Mouse (Mus musculus) regulatory T cell (primary cell): ENCODE measurements around the gene Adam1a.
"Not testable (repeated sequence)": the region's sequence is repeated elsewhere in the genome, so short reads cannot be mapped to it uniquely, and the experiment has no call there.

ENCODE experiments used
- in situ Hi-C: fragments of 300-600 bp; cut with MboI, MseI; formaldehyde crosslinking; loops from one replicate; pipeline ENCODE4 v1.15.1; 2025; ENCODE audit warnings: high pct_unique_total_duplicates

Gene Adam1a

DNA sequence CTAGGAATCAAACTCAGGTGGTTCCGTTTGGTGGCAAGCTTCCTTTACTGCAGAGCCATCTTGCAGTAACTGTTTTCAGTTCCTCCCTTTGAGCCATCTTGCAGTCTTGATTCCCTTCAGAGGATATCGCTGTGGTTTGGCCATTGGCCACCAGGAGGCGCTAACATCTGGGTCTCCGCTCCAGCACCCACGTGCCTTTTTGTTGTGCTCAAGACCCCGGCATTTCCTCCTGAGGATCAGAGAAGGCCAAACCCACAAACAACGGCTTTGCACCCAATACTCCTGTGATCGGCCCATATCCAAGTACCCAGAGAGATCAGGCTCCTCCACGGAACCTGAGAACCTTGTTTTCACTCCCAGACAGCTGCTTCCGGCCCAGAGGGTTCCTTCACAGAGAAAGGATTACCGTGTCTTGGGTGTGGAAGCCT, 19.2 kb upstream of the Adam1a start:
- in situ Hi-C loops = loop anchor here (5.0 kb wide), 1 partner anchor 43 kb away; no protein-coding TSS in a partner anchor

GRCm38 (mm10) chr5:121562436-121562835, 17.2 kb upstream of the Adam1a start:
- in situ Hi-C loops = loop anchor here (5.0 kb wide), 1 partner anchor 45 kb away; no protein-coding TSS in a partner anchor

DNA sequence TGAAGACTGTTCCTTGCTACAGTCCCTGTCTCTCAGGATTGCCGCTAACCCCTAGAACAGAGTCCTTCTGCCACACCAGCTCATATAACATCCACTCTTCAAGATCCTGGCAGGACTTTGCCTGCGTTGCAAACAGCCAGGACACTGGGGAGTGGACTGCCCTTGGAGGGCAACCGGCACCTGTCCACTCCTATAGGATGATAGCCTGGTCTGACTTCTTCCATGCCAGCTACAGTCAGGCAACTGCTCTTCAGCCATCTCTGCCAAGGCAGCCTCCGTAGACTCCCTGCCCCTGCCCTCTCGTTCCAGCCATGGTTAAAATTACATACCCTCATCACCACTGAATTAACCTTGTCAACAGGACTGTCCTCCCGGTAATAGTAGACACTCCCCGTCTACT, 3.9 kb upstream of the Adam1a start:
- in situ Hi-C loops = no loop called here

DNA sequence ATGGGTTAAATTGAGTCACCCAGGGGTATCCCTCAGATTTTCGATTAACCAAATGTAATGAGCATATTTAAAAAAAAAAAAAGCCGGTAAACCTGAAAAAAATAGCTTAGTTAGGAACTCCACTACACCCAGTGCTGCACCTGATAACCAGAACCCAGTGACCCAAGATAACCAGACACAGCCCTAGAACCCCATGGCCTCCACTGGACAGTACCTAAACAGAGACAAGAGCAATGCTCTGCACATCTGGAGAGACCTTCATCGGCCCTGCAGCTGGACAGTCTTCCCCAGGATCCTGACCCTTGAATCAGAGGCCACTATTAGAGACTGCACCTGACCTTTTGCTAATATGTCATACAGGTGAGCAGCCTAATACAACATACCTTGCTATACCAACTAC, 1.8 kb upstream of the Adam1a start:
- in situ Hi-C loops = no loop called here

DNA sequence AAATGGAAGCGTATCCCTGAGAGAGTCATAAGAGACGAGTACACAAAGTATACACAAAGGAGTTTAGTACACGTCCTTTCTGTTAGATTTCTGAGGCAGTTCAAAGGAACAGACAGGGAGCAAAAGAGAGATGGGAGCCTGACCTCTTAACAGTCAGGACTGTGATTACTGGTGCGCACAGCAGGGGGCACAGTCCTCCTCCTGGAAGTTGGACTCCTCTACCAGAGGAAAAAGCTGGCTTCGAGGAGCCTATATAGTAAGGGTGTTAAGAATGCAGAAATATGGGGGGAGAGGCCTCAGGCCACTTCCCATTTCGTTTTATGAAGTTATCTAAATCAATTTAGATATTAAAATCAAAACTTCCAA, 1.2 kb upstream of the Adam1a start:
- in situ Hi-C loops = no loop called here

GRCm38 (mm10) chr5:121545793-121546529, 679 bp upstream of the Adam1a start, which contains the start of gene Mapkapk5:
TSS of gene Mapkapk5 (minus strand) at chr5:121545905.
- in situ Hi-C loops = no loop called here

DNA sequence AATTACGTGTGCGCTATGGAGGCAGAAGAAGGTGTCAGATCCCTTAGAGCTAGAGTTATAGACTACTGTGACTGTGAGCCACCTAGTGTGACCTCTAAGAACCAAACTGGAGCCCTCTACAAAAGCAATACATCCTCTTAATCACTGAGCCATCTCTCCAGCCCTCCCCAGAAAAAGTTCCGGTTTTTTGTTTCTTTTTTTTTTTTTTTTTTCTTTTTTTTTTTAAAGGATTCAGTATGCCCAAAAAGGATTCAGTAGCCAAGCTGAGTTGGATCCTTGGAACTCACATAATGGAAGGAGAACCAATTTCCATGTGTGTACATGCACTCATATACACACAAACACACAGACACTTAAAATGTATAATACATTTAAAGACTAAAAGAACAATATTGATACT, 1.9 kb downstream of the Adam1a start:
- in situ Hi-C loops = no loop called here

DNA sequence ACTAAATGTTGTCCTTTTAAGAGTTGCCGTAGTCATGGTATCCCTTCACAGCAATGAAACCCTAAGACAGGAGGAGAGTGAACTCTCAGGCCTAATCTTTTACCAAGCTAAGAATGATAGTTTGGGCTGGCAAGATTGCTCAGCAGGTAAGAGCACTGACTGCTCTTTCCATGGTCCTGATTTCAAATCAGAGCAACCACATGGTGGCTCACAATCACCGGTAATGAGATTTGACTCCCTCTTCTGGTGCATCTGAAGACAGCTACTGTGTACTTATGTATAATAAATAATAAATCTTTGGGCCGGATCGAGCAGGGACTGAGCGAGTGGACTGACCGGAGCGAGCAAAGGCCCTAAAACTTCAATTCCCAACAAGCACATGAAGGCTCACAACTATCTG, 4.0 kb downstream of the Adam1a start:
- in situ Hi-C loops = no loop called here

GRCm38 (mm10) chr5:121540066-121540465, 5.2 kb downstream of the Adam1a start:
- in situ Hi-C loops = no loop called here

DNA sequence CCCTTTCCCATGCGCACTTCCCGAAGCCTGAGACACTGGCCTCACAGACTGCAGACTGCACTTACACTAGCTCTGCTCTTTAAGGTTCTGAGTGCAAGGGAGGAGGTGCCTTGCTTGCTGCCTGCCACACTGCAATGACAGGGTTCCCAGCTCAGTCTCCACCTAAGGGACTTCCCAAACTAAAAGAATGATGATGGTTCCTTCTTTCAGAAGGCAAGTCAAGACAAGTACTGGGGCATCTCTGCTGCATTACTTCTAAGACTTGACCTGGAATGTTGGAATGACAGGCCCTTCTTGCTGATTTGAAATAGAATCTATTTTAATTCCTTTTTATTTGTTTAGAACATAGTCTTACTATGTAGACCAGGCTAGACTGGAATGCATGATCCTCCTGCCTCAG, 7.7 kb downstream of the Adam1a start:
- in situ Hi-C loops = no loop called here

- in situ Hi-C loops = no loop called here
Measured at GRCm38 (mm10) chr5:121536921-121537555, 8.2 kb downstream of the Adam1a start.

- in situ Hi-C loops = no loop called here
Measured at GRCm38 (mm10) chr5:121535116-121535515, 10.2 kb downstream of the Adam1a start.

DNA sequence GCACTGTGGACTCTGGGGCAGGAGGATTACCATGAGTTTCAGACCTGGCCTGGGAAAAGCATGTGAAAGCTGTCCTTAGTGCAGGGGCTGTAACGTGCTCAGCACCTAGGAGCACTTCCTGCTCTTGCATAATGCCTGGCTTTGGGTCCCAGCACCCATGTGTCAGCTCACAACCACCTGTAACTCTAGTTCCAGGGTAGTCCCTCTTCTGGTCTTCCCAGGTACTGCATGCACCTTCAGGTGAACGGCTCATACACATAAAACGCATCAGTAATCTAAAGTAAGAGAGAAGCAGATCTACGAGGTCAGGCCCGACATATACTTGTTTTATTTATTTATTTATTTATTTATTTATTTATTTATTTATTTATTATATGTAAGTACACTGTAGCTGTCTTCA, 10.8 kb downstream of the Adam1a start:
- in situ Hi-C loops = no loop called here

GRCm38 (mm10) chr5:121526961-121527360, 18.3 kb downstream of the Adam1a start:
- in situ Hi-C loops = no loop called here

- in situ Hi-C loops = no loop called here
Measured at GRCm38 (mm10) chr5:121526526-121526925, 18.8 kb downstream of the Adam1a start.

DNA sequence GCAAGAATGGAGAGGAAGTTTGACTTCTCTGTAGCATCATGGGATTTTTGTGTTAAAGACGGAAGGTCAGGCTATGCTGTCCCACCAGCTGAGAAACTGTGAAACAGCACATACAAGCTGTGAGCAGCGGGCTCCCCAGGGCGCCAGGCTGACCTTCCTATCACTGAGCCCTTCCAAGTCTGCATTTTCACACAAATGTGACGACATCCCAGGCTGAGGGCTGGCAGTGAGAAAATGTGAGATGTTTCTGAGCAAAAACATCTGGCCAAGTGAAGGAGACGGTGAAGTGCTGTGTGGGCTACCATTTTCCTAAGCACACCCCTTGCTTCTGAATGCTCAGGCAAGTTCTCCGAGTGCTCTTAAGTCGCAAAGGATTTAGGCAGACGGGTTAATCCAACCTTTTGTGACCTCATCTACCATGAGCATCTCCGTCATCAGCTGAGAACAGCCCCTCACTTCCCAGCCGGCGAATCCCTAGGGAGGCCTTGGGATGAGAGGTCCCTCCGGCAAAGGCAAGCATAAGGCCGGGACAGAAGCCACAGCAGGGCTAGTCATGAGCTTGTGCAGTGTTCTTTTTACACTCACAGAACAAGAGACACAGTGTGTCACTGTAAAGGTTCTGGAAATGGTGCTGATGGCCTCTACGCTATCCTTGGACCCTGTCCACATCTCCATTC, 19.4 kb downstream of the Adam1a start:
- in situ Hi-C loops = no loop called here

GRCm38 (mm10) chr5:121519758-121520157, 25.5 kb downstream of the Adam1a start:
- in situ Hi-C loops = not testable (repeated sequence)

DNA sequence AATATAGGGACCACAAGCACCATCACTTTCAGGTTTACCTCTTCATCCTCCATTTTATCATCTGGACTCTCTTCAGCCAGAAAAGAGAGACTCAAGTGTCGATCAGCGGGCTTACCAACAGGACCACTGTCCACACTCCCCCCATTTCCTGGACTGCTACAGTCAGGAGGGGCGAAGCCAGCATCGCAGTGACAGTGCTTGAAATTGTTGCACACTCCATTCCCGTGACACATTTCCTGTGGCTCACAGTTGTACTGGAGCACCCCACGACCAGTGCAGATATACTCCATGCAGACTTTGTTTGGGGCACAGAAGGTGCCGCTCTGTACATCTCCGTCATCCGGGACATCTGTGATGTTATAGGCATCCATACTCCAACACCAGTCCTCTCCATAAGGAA, 26.3 kb downstream of the Adam1a start:
- in situ Hi-C loops = no loop called here

GRCm38 (mm10) chr5:121510009-121510408, 35.3 kb downstream of the Adam1a start:
- in situ Hi-C loops = no loop called here

DNA sequence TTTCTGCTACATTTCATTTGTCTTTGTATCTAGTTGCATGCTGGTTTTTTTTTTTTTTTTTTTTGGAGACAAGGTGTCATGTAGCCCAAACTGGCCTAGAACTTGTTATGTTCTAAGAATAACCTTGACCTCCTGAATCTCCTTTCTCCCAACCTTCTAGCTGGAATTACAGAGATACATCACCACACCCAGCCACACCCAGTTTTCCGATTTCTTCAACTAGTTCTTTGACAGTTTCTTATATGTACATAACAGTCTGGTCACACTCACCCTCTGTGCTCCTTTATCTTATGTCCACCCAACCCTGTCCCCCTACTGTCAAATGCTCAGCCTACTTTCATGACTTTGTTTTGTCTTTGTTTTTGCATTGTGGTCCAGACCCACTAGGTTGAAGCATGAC, 38.4 kb downstream of the Adam1a start:
- in situ Hi-C loops = no loop called here

DNA sequence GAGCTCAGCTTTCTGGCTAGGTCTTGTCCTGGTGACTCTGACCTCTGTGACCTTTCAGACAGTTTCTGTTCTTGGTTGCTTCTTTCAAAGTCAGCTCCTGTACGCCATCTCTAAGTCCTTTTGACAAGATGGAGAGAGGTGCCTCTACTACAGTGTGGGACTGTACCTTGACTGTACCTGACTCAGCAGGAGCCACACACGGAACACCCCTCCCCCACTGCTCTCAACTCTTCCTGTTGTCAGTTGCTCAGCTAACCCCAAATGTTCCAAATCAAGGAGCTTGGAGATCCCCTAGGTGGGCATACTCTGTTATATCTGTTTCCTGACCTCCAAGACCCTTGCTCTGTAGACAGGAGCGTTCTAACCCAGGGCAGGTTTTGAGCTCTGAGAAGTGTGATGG, 42.1 kb downstream of the Adam1a start, which contains the start of gene Adam1b:
Gene Adam1b, minus strand, starts transcription at position 205 of the 400 bp plus-strand sequence.
- in situ Hi-C loops = no loop called here

GRCm38 (mm10) chr5:121501424-121501996, 43.8 kb downstream of the Adam1a start:
- in situ Hi-C loops = not testable (repeated sequence)
